Mouse (Mus musculus): Measurements from ENCODE around the gene Fam214b. TPM values are rescaled to one million over a fixed set of nuclear protein-coding genes. Genes with fewer than 3 reads are reported as not detected.

The Fam214b gene
- polyA plus RNA-seq (2012; rRNA removed) = 14.9 and 15.7 TPM in 2 replicates

GRCm38 (mm10) chr4:43045659-43046302, at the start of gene Fam214b:
TSS of gene Fam214b (minus strand) at chr4:43046220.

GRCm38 (mm10) chr4:43058753-43059654, 13.0 kb upstream of the Fam214b start, which contains the start of gene Unc13b:
TSS of gene Unc13b (plus strand) at chr4:43058953.

GRCm38 (mm10) chr4:43031237-43031995, 14.6 kb downstream of the Fam214b start, which contains the start of gene Stoml2:
TSS of gene Stoml2 (minus strand) at chr4:43031710.

GRCm38 (mm10) chr4:43025084-43025960, 20.7 kb downstream of the Fam214b start, which contains the start of gene Pigo:
TSS of gene Pigo (minus strand) at chr4:43025819.

GRCm38 (mm10) chr4:43010161-43011038, 35.6 kb downstream of the Fam214b start, which contains the start of gene Fancg:
TSS of gene Fancg (minus strand) at chr4:43010506.

GRCm38 (mm10) chr4:43000141-43000986, 45.7 kb downstream of the Fam214b start, which contains the start of gene Vcp:
TSS of gene Vcp (minus strand) at chr4:43000507.

Other genes starting within 250 kb of the Fam214b start
- 0.11 and 0.14 TPM in 2 replicates for gene Fam205a1, start 192.3 kb downstream of the Fam214b start, polyA plus RNA-seq (2012; rRNA removed)
- gene Gm12394, start 189.4 kb downstream of the Fam214b start, polyA plus RNA-seq (2012; rRNA removed) = not detected in 2 replicates
- 0.02 TPM in 2 replicates for gene Fam205c, start 172.0 kb downstream of the Fam214b start, polyA plus RNA-seq (2012; rRNA removed)
- 0.13 and 0.14 TPM in 2 replicates for gene Phf24, start 129.6 kb downstream of the Fam214b start, polyA plus RNA-seq (2012; rRNA removed)
- gene Dnajb5, start 96.4 kb downstream of the Fam214b start, polyA plus RNA-seq (2012; rRNA removed) = 1.4 and 1.5 TPM in 2 replicates
- 0.02 TPM in 1 of 2 replicates, not detected in the other for gene 1700022I11Rik, start 76.6 kb downstream of the Fam214b start, polyA plus RNA-seq (2012; rRNA removed)
- 69.7 and 71.6 TPM in 2 replicates for gene Vcp, start 45.7 kb downstream of the Fam214b start, polyA plus RNA-seq (2012; rRNA removed)
- gene Fancg, start 35.7 kb downstream of the Fam214b start, polyA plus RNA-seq (2012; rRNA removed) = 6.0 and 6.1 TPM in 2 replicates
- 7.1 and 9.4 TPM in 2 replicates for gene Pigo, start 20.4 kb downstream of the Fam214b start, polyA plus RNA-seq (2012; rRNA removed)
- gene Stoml2, start 14.5 kb downstream of the Fam214b start, polyA plus RNA-seq (2012; rRNA removed) = 76.7 and 78.4 TPM in 2 replicates
- 1.9 and 2.0 TPM in 2 replicates for gene Unc13b, start 12.7 kb upstream of the Fam214b start, polyA plus RNA-seq (2012; rRNA removed)
- gene Atp8b5, start 220.9 kb upstream of the Fam214b start, polyA plus RNA-seq (2012; rRNA removed) = 0.24 and 0.25 TPM in 2 replicates

All from liver, embryonic 18 days (tissue).